Mouse (Mus musculus) neural tube, embryonic 11.5 days (tissue): Measurements from ENCODE around the gene Isg20l2. TPM values are rescaled to one million over a fixed set of nuclear protein-coding genes. Genes with fewer than 3 reads are reported as not detected.
A peak's percentile ranks its signal among the peaks of the same experiment; 100 is the strongest.
"Not testable (repeated sequence)": the region's sequence is repeated elsewhere in the genome, so short reads cannot be mapped to it uniquely, and the experiment has no call there.

ENCODE experiments used
- ATAC-seq: fragments of 200-750 bp; cut with Nextera tagmentation; 2 replicates; pipeline ENCODE4 v1.8.0; 2017; ENCODE audit warnings: moderate number of reproducible peaks, mild to moderate bottlenecking, moderate TSS enrichment, moderate library complexity; ENCODE audit not compliant: insufficient read depth, low FRiP score, low TSS enrichment
- DNase-seq: peaks from one replicate; pipeline ENCODE4 v3.0.0-alpha.2; 2015; ENCODE audit warnings: low spot score
- H3K27ac ChIP-seq: fragments of 300-500 bp; sonication (generic); 2 replicates; pipeline ENCODE4 v1.5.1; 2014; ENCODE audit warnings: low read depth, mild to moderate bottlenecking, low read length
- H3K27me3 ChIP-seq: fragments of 300-500 bp; sonication (generic); 2 replicates; pipeline ENCODE4 v1.6.1; 2014; ENCODE audit warnings: mild to moderate bottlenecking, low read length, mixed read lengths; ENCODE audit not compliant: control insufficient read depth, insufficient read depth
- H3K36me3 ChIP-seq: fragments of 300-500 bp; sonication (generic); 2 replicates; pipeline ENCODE4 v1.6.1; 2014; ENCODE audit warnings: mild to moderate bottlenecking, low read length, moderate library complexity, mixed read lengths; ENCODE audit not compliant: control insufficient read depth, insufficient read depth
- H3K4me1 ChIP-seq: fragments of 300-500 bp; sonication (generic); 2 replicates; pipeline ENCODE4 v1.6.1; 2014; ENCODE audit warnings: low read length, mixed read lengths; ENCODE audit not compliant: control insufficient read depth, insufficient read depth
- H3K4me2 ChIP-seq: fragments of 300-500 bp; sonication (generic); 2 replicates; pipeline ENCODE4 v1.6.1; 2014; ENCODE audit warnings: low read depth, mild to moderate bottlenecking, moderate library complexity
- H3K4me3 ChIP-seq: fragments of 300-500 bp; sonication (generic); 2 replicates; pipeline ENCODE4 v1.5.1; 2014; ENCODE audit warnings: low read depth, low read length
- H3K9ac ChIP-seq: fragments of 300-500 bp; sonication (generic); 2 replicates; pipeline ENCODE4 v1.6.1; 2014; ENCODE audit warnings: mild to moderate bottlenecking, low read length
- H3K9me3 ChIP-seq: fragments of 300-500 bp; sonication (generic); 2 replicates; pipeline ENCODE4 v1.6.1; 2016; ENCODE audit warnings: low read length; ENCODE audit not compliant: control insufficient read depth
- WGBS: fragments of 180-500 bp; shearing (Covaris S2); extraction: QIAGEN DNeasy Blood & Tissue Kit; methylation state at CpG from one replicate; pipeline ENCODE4 v1.1.7; 2014; 5-methylcytosine and 5-hydroxymethylcytosine counted together
- polyA plus RNA-seq: library from polyadenylated mRNA; unstranded; fragments of >200 nt; fragmentation: Nextera tagmentation; extraction: Ambion mirVana; gene quantifications from 2 replicates; pipeline ENCODE4 v1.2.1, GENCODE M21; 2014

Gene Isg20l2
- polyA plus RNA-seq: 52.3 and 53.9 TPM in 2 replicates

GRCm38 (mm10) chr3:87930078-87930795, at the start of gene Isg20l2, which contains the start of gene Rrnad1:
Gene Isg20l2 (plus strand): TSS chr3:87930314.
Gene Rrnad1 (minus strand): TSS chr3:87930717.
- Histone ChIP-seq H3K27ac (peak within 1 kb of the TSS; percentile 76), H3K4me1 (peaks cover 13% of the 10 kb centered on the region), H3K27me3 (no peaks in the 10 kb centered on the region), H3K9ac (peak within 1 kb of the TSS; percentile 84), H3K4me2 (peak within 1 kb of the TSS; percentile 74), H3K9me3 (no peaks in the 10 kb centered on the region), H3K4me3 (peak within 1 kb of the TSS; percentile 96), H3K36me3 (peaks cover 15% of the 10 kb centered on the region)
- ATAC-seq (peak; percentile 94), DNase-seq (peak; percentile 98)
- under 1% methylated on average over 67 of the region's 78 CpGs for WGBS

GRCm38 (mm10) chr3:87884291-87884690, 45.8 kb upstream of the Isg20l2 start:
- peak overlapping the region; percentile 47 for H3K4me2 ChIP-seq
- ATAC-seq (no peak), DNase-seq (no peak)
- peaks cover 11% of the 10 kb centered on the region for H3K4me1 ChIP-seq
- no peaks in the 10 kb centered on the region for H3K27me3 ChIP-seq
- H3K36me3 ChIP-seq: peaks cover 2% of the 10 kb centered on the region; the same call in 1 of the 2 replicates
- 5% methylated on average over 3 of the region's 3 CpGs for WGBS
- H3K4me3 ChIP-seq: peak overlapping the region; percentile 90
- peak overlapping the region; percentile 87 for H3K9ac ChIP-seq
- H3K9me3 ChIP-seq: no peaks in the 10 kb centered on the region
- H3K27ac ChIP-seq: no peak overlapping the region

GRCm38 (mm10) chr3:87884708-87885251, 45.3 kb upstream of the Isg20l2 start:
- Histone ChIP-seq H3K27ac (peak overlapping the region; percentile 72), H3K4me1 (peaks cover 11% of the 10 kb centered on the region), H3K27me3 (no peaks in the 10 kb centered on the region), H3K4me3 (peak overlapping the region; percentile 90), H3K36me3 (peaks cover 2% of the 10 kb centered on the region; the same call in 1 of the 2 replicates), H3K4me2 (peak overlapping the region; percentile 47), H3K9ac (peak overlapping the region; percentile 87), H3K9me3 (no peaks in the 10 kb centered on the region)
- ATAC-seq (0 out of 2 replicates have a peak, but pooled peaks have one; percentile 17), DNase-seq (no peak)
- WGBS: 0% methylated on average over 26 of the region's 28 CpGs

GRCm38 (mm10) chr3:87885281-87886003, 44.7 kb upstream of the Isg20l2 start, which contains the start of gene Prcc:
Gene Prcc (minus strand): TSS chr3:87885608.
- ATAC-seq: peak; percentile 96
- no peaks in the 10 kb centered on the region for H3K9me3 ChIP-seq
- WGBS: 0% methylated on average over 33 of the region's 33 CpGs
- peaks cover 11% of the 10 kb centered on the region for H3K4me1 ChIP-seq
- peak; percentile 93 for DNase-seq
- no peaks in the 10 kb centered on the region for H3K27me3 ChIP-seq
- H3K36me3 ChIP-seq: peaks cover under 1% of the 10 kb centered on the region; the same call in 1 of the 2 replicates
- peak within 1 kb of the TSS; percentile 90 for H3K4me3 ChIP-seq
- H3K4me2 ChIP-seq: peak within 1 kb of the TSS; percentile 47
- H3K27ac ChIP-seq: peak within 1 kb of the TSS; percentile 72
- H3K9ac ChIP-seq: peak within 1 kb of the TSS; percentile 87

GRCm38 (mm10) chr3:87886004-87886365, 44.1 kb upstream of the Isg20l2 start:
- WGBS: 15% methylated on average over 10 of the region's 10 CpGs
- DNase-seq (no peak), ATAC-seq (peak; percentile 21)
- H3K27me3 ChIP-seq: no peaks in the 10 kb centered on the region
- H3K9me3 ChIP-seq: no peaks in the 10 kb centered on the region
- peak overlapping the region; percentile 47 for H3K4me2 ChIP-seq
- H3K9ac ChIP-seq: no peak overlapping the region
- peaks cover 11% of the 10 kb centered on the region for H3K4me1 ChIP-seq
- H3K36me3 ChIP-seq: no peaks in the 10 kb centered on the region
- H3K27ac ChIP-seq: no peak overlapping the region
- H3K4me3 ChIP-seq: peak overlapping the region; percentile 90

- ATAC-seq: no peak
- Histone ChIP-seq H3K9me3 (no peaks in the 10 kb centered on the region), H3K9ac (no peak overlapping the region), H3K4me1 (peaks cover 11% of the 10 kb centered on the region), H3K27ac (no peak overlapping the region), H3K4me2 (peak overlapping the region; percentile 47; the same call in 1 of the 2 replicates), H3K27me3 (no peaks in the 10 kb centered on the region), H3K36me3 (no peaks in the 10 kb centered on the region), H3K4me3 (no peak overlapping the region)
- WGBS: 90% methylated on average over 6 of the region's 6 CpGs
- DNase-seq: no peak
These were observed 43.7 kb upstream of the Isg20l2 start for GRCm38 (mm10) chr3:87886416-87886815.

GRCm38 (mm10) chr3:87887400-87887799, 42.7 kb upstream of the Isg20l2 start:
- not testable (repeated sequence) for H3K4me2 ChIP-seq, DNase-seq, H3K27me3 ChIP-seq, ATAC-seq, H3K4me3 ChIP-seq, H3K36me3 ChIP-seq, H3K27ac ChIP-seq, H3K9ac ChIP-seq, H3K9me3 ChIP-seq
- H3K4me1 ChIP-seq: peaks cover 11% of the 10 kb centered on the region
- WGBS: 86% methylated on average over 4 of the region's 4 CpGs

- no peaks in the 10 kb centered on the region for H3K36me3 ChIP-seq
- no peaks in the 10 kb centered on the region for H3K4me1 ChIP-seq
- H3K9ac ChIP-seq: no peak overlapping the region
- no peak overlapping the region for H3K4me2 ChIP-seq
- DNase-seq (no peak), ATAC-seq (no peak)
- H3K9me3 ChIP-seq: no peaks in the 10 kb centered on the region
- H3K27me3 ChIP-seq: no peaks in the 10 kb centered on the region
- 61% methylated on average over 3 of the region's 3 CpGs for whole genome bisulfite sequencing
- H3K27ac ChIP-seq: no peak overlapping the region
- no peak overlapping the region for H3K4me3 ChIP-seq
These were observed 38.6 kb upstream of the Isg20l2 start for GRCm38 (mm10) chr3:87891481-87891880.
